Mouse (Mus musculus) layer of hippocampus, adult 2 months (tissue): ENCODE data around the gene Vps25. TPM values are rescaled to one million over a fixed set of nuclear protein-coding genes. Genes with fewer than 3 reads are reported as not detected.

Experiments
- DNase-seq, 2 experiments: peaks; one replicate each; pipeline ENCODE4 v3.0.0; 2022; ENCODE audit warnings: low spot score in 2 of 2
- H3K27ac ChIP-seq: fragments of 200-600 bp; 2 replicates; pipeline ENCODE4 v1.8.1; 2022
- H3K4me3 ChIP-seq: fragments of 200-600 bp; 2 replicates; pipeline ENCODE4 v1.8.1; 2022; ENCODE audit warnings: mild to moderate bottlenecking
- CTCF ChIP-seq: fragments of 200-600 bp; conservative IDR thresholded peaks from 2 replicates; pipeline ENCODE4 v1.8.1; 2022; ENCODE audit warnings: antibody characterized with exemption, mild to moderate bottlenecking, moderate library complexity
- long read RNA-seq, 2 experiments: library from polyadenylated mRNA; stranded (forward); transcript quantifications; one replicate each; pipeline ENCODE4 v2.0.0; 2021; ENCODE audit warnings: borderline mapping rate in 2 of 2
- total RNA-seq, 2 experiments: library from RNA; stranded (reverse); gene quantifications; 2 replicates each; pipeline ENCODE4 v1.2.3; 2021

Vps25 gene
- 10 to 100 TPM; 68.8 to 69.4 TPM for total RNA-seq
- long read RNA-seq, experiment 1, transcript Vps25-205 (5 exons, 790 nt): minor isoform, 9 of 67 reads
- long read RNA-seq, experiment 1, transcript Vps25-202 (6 exons, 1,106 nt): major isoform, 47 of 67 reads
- long read RNA-seq, experiment 1, partial matches to known transcripts: 0 of 67 reads
- long read RNA-seq, experiment 1, other reads (novel, unspliced or antisense): 8 of 67 reads
- long read RNA-seq, experiment 2, transcript Vps25-202 (6 exons, 1,106 nt): major isoform, 61 of 77 reads
- long read RNA-seq, experiment 2, transcript Vps25-205 (5 exons, 790 nt): minor isoform, 7 of 77 reads
- long read RNA-seq, experiment 2, partial matches to known transcripts: 0 of 77 reads
- long read RNA-seq, experiment 2, other reads (novel, unspliced or antisense): 5 of 77 reads

DNA sequence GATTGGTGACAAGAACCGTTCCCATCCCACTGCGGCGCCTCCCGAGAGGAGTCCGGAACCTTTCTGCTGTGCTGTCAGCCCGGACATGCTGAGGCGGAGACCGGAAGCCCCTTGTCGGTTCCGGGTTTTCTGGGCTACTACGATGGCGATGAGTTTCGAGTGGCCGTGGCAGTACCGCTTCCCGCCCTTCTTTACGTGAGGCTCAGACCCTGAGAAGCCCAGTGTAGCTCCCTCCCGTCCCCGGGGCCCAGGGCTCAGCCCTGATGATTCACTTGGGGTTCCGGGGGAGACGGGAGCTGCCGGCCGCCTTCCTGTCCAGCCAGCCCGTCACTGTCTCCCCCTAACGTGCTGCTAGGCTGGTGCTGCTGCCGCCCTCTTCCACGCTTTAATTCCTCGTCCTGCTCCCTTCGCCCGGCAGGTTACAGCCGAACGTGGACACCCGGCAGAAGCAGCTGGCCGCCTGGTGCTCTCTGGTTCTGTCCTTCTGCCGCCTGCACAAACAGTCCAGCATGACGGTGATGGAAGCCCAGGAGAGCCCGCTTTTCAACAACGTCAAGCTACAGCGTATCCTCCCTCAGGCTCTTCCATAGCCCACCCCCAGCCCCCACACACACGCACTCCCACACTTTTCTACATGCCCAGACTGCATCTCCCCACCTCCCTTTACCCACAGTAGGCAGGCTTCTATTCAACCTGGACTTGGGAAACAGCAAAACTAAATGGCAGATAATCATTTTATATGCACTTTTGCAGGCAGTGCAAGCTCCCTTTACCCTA, at the start of gene Vps25:
Vps25 (plus strand) TSS at position 95 of the 777 bp plus-strand sequence.
- Histone ChIP-seq H3K4me3 (peak within 1 kb of the TSS; percentile 81), H3K27ac (peak within 1 kb of the TSS; percentile 96)
- TF ChIP-seq CTCF: peak; percentile 42
- DNase-seq: peak; percentile 84 to 87

DNA sequence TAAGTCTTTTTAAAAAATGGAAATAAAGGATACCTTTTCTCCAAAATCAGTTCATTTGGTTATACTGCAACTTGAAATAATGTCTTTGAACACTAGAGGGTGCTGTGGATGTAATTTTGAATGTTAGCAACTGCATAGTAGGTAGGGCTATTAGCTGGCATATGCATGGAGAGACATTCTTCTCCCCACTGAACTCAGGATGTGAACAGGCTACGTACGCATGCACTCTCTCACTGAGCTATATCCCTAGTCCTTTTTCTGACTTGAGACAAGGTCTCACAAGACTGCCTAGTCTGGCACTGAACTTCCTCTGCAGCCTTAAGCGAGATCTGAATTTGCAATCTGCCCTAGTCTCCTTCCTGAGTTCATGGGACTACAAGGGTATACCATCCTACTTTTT, 41.5 kb upstream of the Vps25 start:
- peak; percentile 67 to 70 for DNase-seq
- peak; percentile 87 for TF ChIP-seq CTCF
- no peak overlapping the region for H3K4me3 ChIP-seq
- no peak overlapping the region for H3K27ac ChIP-seq

DNA sequence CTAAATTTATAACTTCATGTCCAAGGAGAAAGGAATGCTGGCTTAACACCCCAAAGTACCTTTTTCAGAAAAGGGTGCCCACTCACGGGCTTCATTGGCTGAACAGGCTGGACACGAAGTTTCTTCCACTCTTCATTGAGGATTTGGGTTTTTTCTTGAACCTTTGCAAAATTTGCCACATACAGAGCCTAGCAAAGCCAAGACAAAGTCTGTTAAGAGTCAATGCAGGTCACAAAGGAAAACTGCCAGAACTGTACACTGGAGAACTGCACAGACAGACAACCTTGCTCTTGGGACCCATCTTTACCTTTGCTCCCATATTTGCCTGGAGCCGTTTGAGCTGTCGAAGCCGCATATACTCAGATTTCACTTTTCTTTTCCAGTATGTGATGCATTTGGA, 36.6 kb upstream of the Vps25 start:
- no peak for DNase-seq
- TF ChIP-seq CTCF: no peak
- no peak overlapping the region for H3K27ac ChIP-seq
- H3K4me3 ChIP-seq: no peak overlapping the region

- TF ChIP-seq CTCF: no peak
- no peak overlapping the region for H3K27ac ChIP-seq
- no peak for DNase-seq
- no peak overlapping the region for H3K4me3 ChIP-seq
Measured at GRCm38 (mm10) chr11:101218436-101219055, 35.0 kb upstream of the Vps25 start.

DNA sequence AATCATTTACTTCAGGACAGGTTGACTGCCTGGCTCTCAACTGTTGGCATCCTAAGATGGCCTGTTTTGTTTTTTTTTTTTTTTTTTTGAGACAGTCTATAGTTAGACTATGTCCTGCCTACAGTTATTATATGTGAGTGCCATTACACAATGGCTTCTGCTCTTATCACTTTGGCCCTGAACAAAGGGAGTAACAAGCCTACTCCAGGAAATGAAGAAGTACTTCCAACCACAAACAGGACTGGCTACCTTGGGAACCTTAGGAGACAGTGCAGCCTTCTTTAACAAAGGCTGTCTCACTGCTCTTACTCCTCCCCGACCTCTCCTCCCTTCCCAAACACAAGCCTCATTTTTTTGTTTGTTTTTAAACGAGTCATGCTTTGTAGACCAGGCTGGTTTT, 32.7 kb upstream of the Vps25 start:
- TF ChIP-seq CTCF: no peak
- no peak overlapping the region for H3K4me3 ChIP-seq
- no peak for DNase-seq
- H3K27ac ChIP-seq: peak overlapping the region; percentile 90

DNA sequence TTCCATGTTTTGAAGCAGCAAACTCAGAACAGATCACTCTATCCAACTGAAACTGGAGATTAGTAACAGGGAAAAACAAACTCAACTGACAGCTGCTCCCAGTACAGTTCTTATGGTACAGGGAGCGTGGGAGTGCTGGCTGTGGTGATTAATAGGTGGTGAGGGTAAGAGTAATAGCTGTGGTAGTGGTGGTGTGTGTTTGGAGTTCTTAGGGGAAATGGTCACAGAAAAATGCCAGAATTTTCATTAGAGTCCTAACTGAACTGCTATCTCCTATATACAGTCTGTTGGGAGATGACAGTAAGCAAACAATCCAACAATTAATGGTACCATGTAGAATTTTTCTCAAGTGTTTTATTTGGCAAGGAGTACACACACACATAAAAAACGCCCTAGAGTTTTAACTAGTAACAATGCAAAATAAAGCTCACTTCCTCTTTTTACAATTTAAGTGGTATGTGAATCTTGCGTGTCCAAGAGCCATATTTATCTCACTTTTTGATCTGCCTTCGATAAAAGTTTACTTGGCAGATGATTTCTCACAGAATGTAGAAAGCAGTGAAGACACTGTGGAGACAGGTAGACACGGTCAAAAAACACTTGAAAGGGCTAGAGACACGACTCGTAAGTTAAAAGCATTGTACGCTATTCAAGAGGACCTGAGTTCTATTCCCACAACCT, 32.1 kb upstream of the Vps25 start:
- TF ChIP-seq CTCF: no peak
- peak; percentile 23 to 63 for DNase-seq
- Histone ChIP-seq H3K27ac (peak overlapping the region; percentile 90), H3K4me3 (no peak overlapping the region)

GRCm38 (mm10) chr11:101224337-101224736, 29.2 kb upstream of the Vps25 start:
- TF ChIP-seq CTCF: no peak
- Histone ChIP-seq H3K27ac (no peak overlapping the region; the same call in 1 of the 2 replicates), H3K4me3 (no peak overlapping the region)
- no peak for DNase-seq

- TF ChIP-seq CTCF: no peak
- peak overlapping the region; percentile 76 for H3K4me3 ChIP-seq
- peak overlapping the region; percentile 94 for H3K27ac ChIP-seq
- no peak for DNase-seq
Measured at GRCm38 (mm10) chr11:101225331-101226064, 28.0 kb upstream of the Vps25 start.

DNA sequence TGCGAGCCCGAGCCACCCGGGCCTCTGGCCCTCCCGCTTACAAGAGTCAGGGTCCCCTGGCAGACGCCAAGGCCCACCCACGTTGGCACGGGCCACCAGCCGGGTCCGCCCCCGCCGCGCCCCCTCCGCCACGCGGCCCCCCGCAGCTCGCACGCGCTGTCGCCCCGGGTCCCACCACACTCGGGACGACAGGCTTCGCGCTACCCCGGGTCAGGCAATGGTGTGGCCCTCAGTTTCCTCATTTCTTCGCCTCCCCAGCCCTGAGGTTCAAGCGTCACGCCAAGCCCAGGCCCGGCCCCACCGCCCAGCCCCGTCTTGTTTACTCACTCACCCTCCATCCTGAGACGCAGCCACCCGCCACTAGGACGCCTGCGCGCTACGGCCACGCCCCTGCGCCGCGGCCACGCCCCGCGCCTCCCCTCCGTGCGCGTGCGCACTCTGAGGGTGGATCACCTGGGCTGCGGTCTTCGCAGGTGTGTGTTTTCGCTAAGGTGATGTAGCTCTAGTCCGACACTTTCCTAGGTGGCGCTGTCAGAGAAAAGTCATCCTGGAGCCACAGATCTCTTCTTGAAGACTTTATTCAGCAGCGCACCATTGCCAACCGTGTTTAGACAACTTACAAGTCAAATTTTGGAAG, 27.3 kb upstream of the Vps25 start, which contains the start of gene Ezh1:
Ezh1 (minus strand) TSS at position 399 of the 637 bp plus-strand sequence.
- peak; percentile 63 for TF ChIP-seq CTCF

GRCm38 (mm10) chr11:101229361-101229900, 24.1 kb upstream of the Vps25 start:
- no peak overlapping the region for H3K4me3 ChIP-seq
- DNase-seq: no peak
- TF ChIP-seq CTCF: no peak
- peak overlapping the region; percentile 90 for H3K27ac ChIP-seq

More for the DNA sequence above, 27.3 kb upstream of the Vps25 start, which contains the start of gene Ezh1:
- DNase-seq: peak; percentile 87 to 93
- H3K4me3 ChIP-seq: peak within 1 kb of the TSS; percentile 76
- H3K27ac ChIP-seq: peak within 1 kb of the TSS; percentile 94

GRCm38 (mm10) chr11:101230061-101230511, 23.4 kb upstream of the Vps25 start:
- H3K27ac ChIP-seq: peak overlapping the region; percentile 90
- no peak for TF ChIP-seq CTCF
- peak; percentile 30 to 48 for DNase-seq
- H3K4me3 ChIP-seq: no peak overlapping the region
